Mouse (Mus musculus): ENCODE data around the gene Med29.

DNA sequence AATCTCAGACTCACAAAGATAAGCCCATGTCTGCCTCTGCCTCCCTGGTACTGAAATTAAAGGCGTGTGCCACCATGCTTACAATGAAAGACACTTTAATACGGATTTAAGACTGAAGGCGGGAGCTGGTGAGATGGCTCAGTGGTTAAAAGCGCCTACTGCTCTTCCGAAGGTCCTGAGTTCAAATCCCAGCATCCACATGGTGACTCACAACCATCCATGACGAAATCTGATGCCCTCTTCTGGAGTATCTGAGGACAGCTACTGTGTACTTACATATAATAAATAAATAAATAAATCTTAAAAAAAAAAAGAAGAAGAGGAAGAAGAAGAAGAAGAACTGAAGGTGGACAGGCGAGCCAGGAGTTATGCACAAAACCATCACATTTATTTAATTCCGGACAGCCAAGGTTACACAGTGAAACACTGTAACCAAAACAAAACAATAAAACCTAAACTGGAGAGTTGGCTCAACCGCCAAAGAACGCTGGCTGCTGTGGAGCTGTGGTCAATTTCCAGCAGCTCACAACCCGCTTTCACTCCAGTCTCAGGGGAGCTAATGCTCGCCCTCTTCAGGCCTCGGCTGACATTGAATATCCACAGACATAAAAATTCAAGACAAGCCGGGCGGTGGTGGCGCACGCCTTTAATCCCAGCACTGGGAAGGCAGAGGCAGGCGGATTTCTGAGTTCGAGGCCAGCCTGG is 53.1 kb downstream of the Med29 start:
- no peak; the same call in 1 of the 2 replicates for TF ChIP-seq CTCF (IDR thresholded peaks at IDR 0.05; ENCODE audit: borderline replicate concordance, extremely low read depth, insufficient read depth, insufficient read length)
- TF ChIP-seq POLR2A (IDR thresholded peaks at IDR 0.05; ENCODE audit: borderline replicate concordance, extremely low read depth, insufficient read depth, insufficient read length, poor library complexity, severe bottlenecking): no peak

Measured in brain, embryonic 14.5 days (tissue).